Mouse (Mus musculus): Measurements from ENCODE around the gene Trpm8. TPM values are rescaled to one million over a fixed set of nuclear protein-coding genes. Genes with fewer than 3 reads are reported as not detected.

Trpm8 gene
- polyA plus RNA-seq, 1 experiment, result not detected

- Histone ChIP-seq H3K27me3 (ENCODE audit: control insufficient read depth) (no peaks in the 10 kb centered on the region), H3K4me1 (ENCODE audit: control insufficient read depth) (no peaks in the 10 kb centered on the region), H3K36me3 (ENCODE audit: control insufficient read depth) (no peaks in the 10 kb centered on the region), H3K4me3 (replicated peaks) (no peak overlapping the region), H3K9me3 (ENCODE audit: control insufficient read depth, low read length) (peaks cover 9% of the 10 kb centered on the region; the same call in 1 of the 2 replicates)
- TF ChIP-seq GATA1 (IDR thresholded peaks at IDR 0.05; ENCODE audit: low read length) (no peak), TAL1 (IDR thresholded peaks at IDR 0.05; ENCODE audit: low read length) (no peak)
These were observed 21.4 kb downstream of the Trpm8 start for GRCm38 (mm10) chr1:88298686-88299528.

- H3K9me3 ChIP-seq (ENCODE audit: control insufficient read depth, low read length), result peaks cover 12% of the 10 kb centered on the region; the same call in 1 of the 2 replicates
- H3K4me1 ChIP-seq (ENCODE audit: control insufficient read depth), result no peaks in the 10 kb centered on the region
- TF ChIP-seq GATA1 (IDR thresholded peaks at IDR 0.05; ENCODE audit: low read length), result no peak
- TF ChIP-seq TAL1 (IDR thresholded peaks at IDR 0.05; ENCODE audit: low read length), result no peak
- H3K27me3 ChIP-seq (ENCODE audit: control insufficient read depth), result no peaks in the 10 kb centered on the region
- no peak overlapping the region for H3K4me3 ChIP-seq (replicated peaks)
- H3K36me3 ChIP-seq (ENCODE audit: control insufficient read depth), result no peaks in the 10 kb centered on the region
These were observed 22.1 kb downstream of the Trpm8 start for GRCm38 (mm10) chr1:88299529-88299945.

GRCm38 (mm10) chr1:88300301-88301050, 23.0 kb downstream of the Trpm8 start:
- peaks cover 12% of the 10 kb centered on the region; the same call in 1 of the 2 replicates for H3K9me3 ChIP-seq (ENCODE audit: control insufficient read depth, low read length)
- no peaks in the 10 kb centered on the region for H3K4me1 ChIP-seq (ENCODE audit: control insufficient read depth)
- H3K4me3 ChIP-seq (replicated peaks), result no peak overlapping the region
- TF ChIP-seq TAL1 (IDR thresholded peaks at IDR 0.05; ENCODE audit: low read length) (no peak), GATA1 (IDR thresholded peaks at IDR 0.05; ENCODE audit: low read length) (no peak)
- H3K36me3 ChIP-seq (ENCODE audit: control insufficient read depth), result no peaks in the 10 kb centered on the region
- H3K27me3 ChIP-seq (ENCODE audit: control insufficient read depth), result no peaks in the 10 kb centered on the region

DNA sequence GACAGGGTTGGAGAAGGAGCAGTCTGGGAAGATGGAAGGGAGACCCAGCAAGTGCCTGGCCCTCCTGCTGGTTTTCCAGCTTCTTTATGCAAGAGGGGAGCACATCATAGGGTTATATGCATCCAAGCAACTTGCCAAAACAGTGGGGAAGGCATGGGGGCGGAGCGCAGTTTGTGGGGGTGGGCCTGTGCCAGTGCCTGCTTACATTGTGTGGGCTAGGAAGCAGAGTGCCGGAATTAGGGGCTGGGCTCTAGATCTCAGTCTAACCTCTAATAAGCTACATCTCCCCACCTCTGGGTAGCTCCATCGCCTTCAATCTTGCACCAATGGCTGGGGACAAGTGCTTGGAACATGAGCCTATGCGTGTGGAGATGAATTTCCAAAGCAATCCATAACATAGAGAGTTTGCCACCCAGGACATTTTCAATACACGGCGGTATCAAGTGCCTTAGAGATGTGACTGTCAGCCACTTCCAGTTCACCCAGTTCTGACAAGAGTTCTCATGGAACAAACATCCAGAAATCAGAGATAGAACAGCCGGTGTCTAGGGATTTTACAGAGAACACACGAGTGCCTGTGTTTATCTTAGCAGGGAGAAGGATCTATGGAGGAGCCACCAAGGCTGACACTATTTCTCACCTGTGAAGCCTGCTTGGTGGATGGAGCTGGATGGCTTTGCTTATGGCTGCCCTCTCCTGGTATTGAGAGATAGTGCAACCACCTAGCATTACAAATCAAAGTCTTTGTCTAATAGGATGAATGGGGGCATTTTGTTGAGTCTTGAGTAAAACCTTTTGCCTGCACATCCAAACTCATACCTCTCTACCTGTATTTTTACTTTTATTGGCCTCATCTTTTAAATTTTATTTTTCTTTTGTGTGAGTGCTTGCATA, 23.9 kb downstream of the Trpm8 start:
- H3K27me3 ChIP-seq (ENCODE audit: control insufficient read depth), result no peaks in the 10 kb centered on the region

GRCm38 (mm10) chr1:88302057-88302740, 24.7 kb downstream of the Trpm8 start:
- Histone ChIP-seq H3K4me3 (replicated peaks) (no peak overlapping the region), H3K4me1 (ENCODE audit: control insufficient read depth) (no peaks in the 10 kb centered on the region), H3K36me3 (ENCODE audit: control insufficient read depth) (no peaks in the 10 kb centered on the region), H3K27me3 (ENCODE audit: control insufficient read depth) (no peaks in the 10 kb centered on the region), H3K9me3 (ENCODE audit: control insufficient read depth, low read length) (peaks cover 9% of the 10 kb centered on the region; the same call in 1 of the 2 replicates)
- TF ChIP-seq GATA1 (IDR thresholded peaks at IDR 0.05; ENCODE audit: low read length), result no peak
- TF ChIP-seq TAL1 (IDR thresholded peaks at IDR 0.05; ENCODE audit: low read length), result no peak

More for the DNA sequence above, 23.9 kb downstream of the Trpm8 start:
- Histone ChIP-seq H3K4me3 (replicated peaks) (no peak overlapping the region), H3K4me1 (ENCODE audit: control insufficient read depth) (no peaks in the 10 kb centered on the region), H3K9me3 (ENCODE audit: control insufficient read depth, low read length) (peaks cover 9% of the 10 kb centered on the region; the same call in 1 of the 2 replicates), H3K36me3 (ENCODE audit: control insufficient read depth) (no peaks in the 10 kb centered on the region)
- TF ChIP-seq TAL1 (IDR thresholded peaks at IDR 0.05; ENCODE audit: low read length) (no peak), GATA1 (IDR thresholded peaks at IDR 0.05; ENCODE audit: low read length) (no peak)

GRCm38 (mm10) chr1:88303762-88304161, 26.3 kb downstream of the Trpm8 start:
- H3K36me3 ChIP-seq (ENCODE audit: control insufficient read depth), result no peaks in the 10 kb centered on the region
- H3K9me3 ChIP-seq (ENCODE audit: control insufficient read depth, low read length), result peaks cover 9% of the 10 kb centered on the region; the same call in 1 of the 2 replicates
- H3K4me3 ChIP-seq (replicated peaks), result no peak overlapping the region
- H3K27me3 ChIP-seq (ENCODE audit: control insufficient read depth), result no peaks in the 10 kb centered on the region
- TF ChIP-seq TAL1 (IDR thresholded peaks at IDR 0.05; ENCODE audit: low read length) (no peak), GATA1 (IDR thresholded peaks at IDR 0.05; ENCODE audit: low read length) (no peak)
- no peaks in the 10 kb centered on the region for H3K4me1 ChIP-seq (ENCODE audit: control insufficient read depth)

GRCm38 (mm10) chr1:88304261-88304985, 27.0 kb downstream of the Trpm8 start:
- no peak overlapping the region for H3K4me3 ChIP-seq (replicated peaks)
- H3K9me3 ChIP-seq (ENCODE audit: control insufficient read depth, low read length), result peaks cover 9% of the 10 kb centered on the region; the same call in 1 of the 2 replicates
- no peaks in the 10 kb centered on the region for H3K27me3 ChIP-seq (ENCODE audit: control insufficient read depth)
- no peaks in the 10 kb centered on the region for H3K36me3 ChIP-seq (ENCODE audit: control insufficient read depth)
- no peaks in the 10 kb centered on the region for H3K4me1 ChIP-seq (ENCODE audit: control insufficient read depth)
- TF ChIP-seq GATA1 (IDR thresholded peaks at IDR 0.05; ENCODE audit: low read length) (no peak), TAL1 (IDR thresholded peaks at IDR 0.05; ENCODE audit: low read length) (peak; percentile 31; the same call in 1 of the 3 replicates)
